Comparison of ENCODE assay signal across 8 mouse cellular contexts in genomic region chr3:40800373-40800823, GRCm38 (mm10). TPM values are rescaled to one million over a fixed set of nuclear protein-coding genes. Genes with fewer than 3 reads are reported as not detected.
A peak's percentile ranks its signal among the peaks of the same experiment; 100 is the strongest.
DNase-seq lines count a peak whose midpoint lies in the region; ATAC-seq lines count a peak whose summit lies in the region.

No protein-coding gene starts in this region.

- H3K4me3 ChIP-seq in heart, embryonic 10.5 days, result peak overlapping the region; percentile 96
- peak overlapping the region; percentile 93 for H3K4me3 ChIP-seq in forebrain, embryonic 12.5 days (replicated peaks)
- peak overlapping the region; percentile 93 for H3K4me3 ChIP-seq in intestine, embryonic 16.5 days (ENCODE audit: low read length)
- H3K4me3 ChIP-seq in liver, embryonic 15.5 days (replicated peaks), result peak overlapping the region; percentile 98
- peak overlapping the region; percentile 90 for H3K4me3 ChIP-seq in neural tube, embryonic 15.5 days (replicated peaks)

- peak overlapping the region; percentile 90 for H3K9ac ChIP-seq in forebrain, embryonic 12.5 days
- H3K9ac ChIP-seq in intestine, embryonic 16.5 days (ENCODE audit: low read depth, low read length), result peak overlapping the region; percentile 86
- H3K9ac ChIP-seq in liver, embryonic 15.5 days, result peak overlapping the region; percentile 97
- peak overlapping the region; percentile 70 for H3K9ac ChIP-seq in neural tube, embryonic 15.5 days (replicated peaks)

- H3K27me3 ChIP-seq in heart, embryonic 10.5 days (ENCODE audit: insufficient read depth, poor library complexity, severe bottlenecking), result no peaks in the 10 kb centered on the region
- H3K27me3 ChIP-seq in forebrain, embryonic 12.5 days, result no peaks in the 10 kb centered on the region
- no peaks in the 10 kb centered on the region for H3K27me3 ChIP-seq in intestine, embryonic 16.5 days (replicated peaks; ENCODE audit: control insufficient read depth, insufficient read depth, low read length)
- no peaks in the 10 kb centered on the region for H3K27me3 ChIP-seq in liver, embryonic 15.5 days
- no peaks in the 10 kb centered on the region for H3K27me3 ChIP-seq in neural tube, embryonic 15.5 days (replicated peaks)

- peak; percentile 84 for ATAC-seq in forebrain, embryonic 12.5 days (ENCODE audit: low FRiP score)
- peak; percentile 87 for ATAC-seq in intestine, embryonic 16.5 days
- peak; percentile 85 for ATAC-seq in liver, embryonic 15.5 days (ENCODE audit: insufficient read depth)
- ATAC-seq in neural tube, embryonic 15.5 days (ENCODE audit: low FRiP score), result peak; percentile 83

- H3K27ac ChIP-seq in heart, embryonic 10.5 days, result peak overlapping the region; percentile 93
- H3K27ac ChIP-seq in forebrain, embryonic 12.5 days, result peak overlapping the region; percentile 76
- H3K27ac ChIP-seq in intestine, embryonic 16.5 days (ENCODE audit: low read length), result peak overlapping the region; percentile 72
- H3K27ac ChIP-seq in liver, embryonic 15.5 days (replicated peaks), result peak overlapping the region; percentile 92
- peak overlapping the region; percentile 60 for H3K27ac ChIP-seq in neural tube, embryonic 15.5 days (replicated peaks)

- peak overlapping the region; percentile 87 for H3K4me2 ChIP-seq in forebrain, embryonic 12.5 days
- H3K4me2 ChIP-seq in intestine, embryonic 16.5 days (ENCODE audit: low read depth, low read length), result peak overlapping the region; percentile 87
- H3K4me2 ChIP-seq in liver, embryonic 15.5 days, result peak overlapping the region; percentile 85
- peak overlapping the region; percentile 99 for H3K4me2 ChIP-seq in neural tube, embryonic 15.5 days

- H3K36me3 ChIP-seq in heart, embryonic 10.5 days, result peaks cover 32% of the 10 kb centered on the region
- H3K36me3 ChIP-seq in forebrain, embryonic 12.5 days (replicated peaks), result peaks cover 22% of the 10 kb centered on the region
- H3K36me3 ChIP-seq in intestine, embryonic 16.5 days (ENCODE audit: control insufficient read depth, insufficient read depth, low read length), result 0 out of 2 replicates have a peak, but pooled peaks cover 3% of the 10 kb centered on the region
- H3K36me3 ChIP-seq in liver, embryonic 15.5 days (replicated peaks), result peaks cover 28% of the 10 kb centered on the region
- H3K36me3 ChIP-seq in neural tube, embryonic 15.5 days, result peaks cover 6% of the 10 kb centered on the region; the same call in 1 of the 2 replicates

- peak; percentile 86 for DNase-seq in heart, embryonic 10.5 days (ENCODE audit: low spot score)
- DNase-seq in heart, adult 9 months (ENCODE audit: low spot score in 2 of 2), result no peak
- DNase-seq in adrenal gland, postnatal 4 days (ENCODE audit: low spot score in 2 of 2), result peak; percentile 14 to 27
- peak; percentile 54 to 61 for DNase-seq in thymus, postnatal 10 days (ENCODE audit: low spot score in 2 of 2)

- WGBS in heart, embryonic 10.5 days, result 0% methylated on average over 37 of the region's 37 CpGs
- 2% methylated on average over 23 of the region's 37 CpGs for WGBS in forebrain, embryonic 12.5 days
- WGBS in intestine, embryonic 16.5 days, result under 1% methylated on average over 34 of the region's 37 CpGs
- WGBS in liver, embryonic 15.5 days (ENCODE audit: insufficient replicate concordance), result under 1% methylated on average over 37 of the region's 37 CpGs
- WGBS in neural tube, embryonic 15.5 days, result 0% methylated on average over 28 of the region's 37 CpGs

- H3K9me3 ChIP-seq in heart, embryonic 10.5 days, result no peaks in the 10 kb centered on the region
- no peaks in the 10 kb centered on the region for H3K9me3 ChIP-seq in forebrain, embryonic 12.5 days
- no peaks in the 10 kb centered on the region for H3K9me3 ChIP-seq in intestine, embryonic 16.5 days (ENCODE audit: control insufficient read depth, low read length)
- H3K9me3 ChIP-seq in liver, embryonic 15.5 days (replicated peaks), result no peaks in the 10 kb centered on the region
- no peaks in the 10 kb centered on the region for H3K9me3 ChIP-seq in neural tube, embryonic 15.5 days (replicated peaks)

- peaks cover 9% of the 10 kb centered on the region; the same call in 1 of the 2 replicates for H3K4me1 ChIP-seq in heart, embryonic 10.5 days
- peaks cover 14% of the 10 kb centered on the region for H3K4me1 ChIP-seq in forebrain, embryonic 12.5 days
- H3K4me1 ChIP-seq in intestine, embryonic 16.5 days (ENCODE audit: control insufficient read depth, insufficient read depth, low read length), result 0 out of 2 replicates have a peak, but pooled peaks cover 2% of the 10 kb centered on the region
- H3K4me1 ChIP-seq in liver, embryonic 15.5 days (replicated peaks), result peaks cover 31% of the 10 kb centered on the region
- H3K4me1 ChIP-seq in neural tube, embryonic 15.5 days, result peaks cover 11% of the 10 kb centered on the region

RNA-seq across cellular contexts. Expression of gene Plk4, which starts 0.6 kb away (rescaled TPM):
- 57.6 and 69.0 TPM in 2 replicates for polyA plus RNA-seq in heart, embryonic 10.5 days (2016; fragmentation: Nextera tagmentation; extraction: Ambion mirVana)
- total RNA-seq in adrenal gland, postnatal 4 days (2021), result 10 to 100 TPM; 17.1 to 23.8 TPM
- polyA plus RNA-seq in forebrain, embryonic 12.5 days (2016; fragmentation: Nextera tagmentation; extraction: Ambion mirVana), result 65.9 and 69.2 TPM in 2 replicates
- polyA plus RNA-seq in intestine, embryonic 16.5 days (2015; fragmentation: Nextera tagmentation; extraction: Ambion mirVana), result 27.9 and 31.7 TPM in 2 replicates
- 38.1 and 38.5 TPM in 2 replicates for polyA plus RNA-seq in liver, embryonic 15.5 days (2015; fragmentation: Nextera tagmentation; extraction: Ambion mirVana)
- polyA plus RNA-seq in neural tube, embryonic 15.5 days (2015; fragmentation: Nextera tagmentation; extraction: Ambion mirVana), result 13.2 and 19.5 TPM in 2 replicates

RNA-seq across cellular contexts. Expression of gene Mfsd8, which starts 46.3 kb away (rescaled TPM):
- polyA plus RNA-seq in heart, embryonic 10.5 days (2016; fragmentation: Nextera tagmentation; extraction: Ambion mirVana), result 5.2 TPM in 2 replicates
- 10 to 100 TPM; 17.7 to 18.6 TPM for total RNA-seq in adrenal gland, postnatal 4 days (2021)
- 10.5 and 11.7 TPM in 2 replicates for polyA plus RNA-seq in forebrain, embryonic 12.5 days (2016; fragmentation: Nextera tagmentation; extraction: Ambion mirVana)
- polyA plus RNA-seq in intestine, embryonic 16.5 days (2015; fragmentation: Nextera tagmentation; extraction: Ambion mirVana), result 5.8 and 6.0 TPM in 2 replicates
- polyA plus RNA-seq in liver, embryonic 15.5 days (2015; fragmentation: Nextera tagmentation; extraction: Ambion mirVana), result 3.3 and 3.7 TPM in 2 replicates
- 10.4 and 10.9 TPM in 2 replicates for polyA plus RNA-seq in neural tube, embryonic 15.5 days (2015; fragmentation: Nextera tagmentation; extraction: Ambion mirVana)

RNA-seq across cellular contexts. Expression of gene Abhd18, which starts 46.4 kb away (rescaled TPM):
- polyA plus RNA-seq in heart, embryonic 10.5 days (2016; fragmentation: Nextera tagmentation; extraction: Ambion mirVana), result 8.8 and 12.2 TPM in 2 replicates
- total RNA-seq in adrenal gland, postnatal 4 days (2021), result 10 to 100 TPM in 1 of 2 experiments, 1 to 10 TPM in 1; 9.8 to 10.4 TPM
- polyA plus RNA-seq in forebrain, embryonic 12.5 days (2016; fragmentation: Nextera tagmentation; extraction: Ambion mirVana), result 8.6 and 9.3 TPM in 2 replicates
- polyA plus RNA-seq in intestine, embryonic 16.5 days (2015; fragmentation: Nextera tagmentation; extraction: Ambion mirVana), result 12.6 and 15.8 TPM in 2 replicates
- polyA plus RNA-seq in liver, embryonic 15.5 days (2015; fragmentation: Nextera tagmentation; extraction: Ambion mirVana), result 3.5 and 4.4 TPM in 2 replicates
- 17.2 and 19.2 TPM in 2 replicates for polyA plus RNA-seq in neural tube, embryonic 15.5 days (2015; fragmentation: Nextera tagmentation; extraction: Ambion mirVana)

RNA-seq across cellular contexts. Expression of gene Hspa4l, which starts 56.1 kb away (rescaled TPM):
- polyA plus RNA-seq in heart, embryonic 10.5 days (2016; fragmentation: Nextera tagmentation; extraction: Ambion mirVana), result 18.0 and 30.2 TPM in 2 replicates
- total RNA-seq in adrenal gland, postnatal 4 days (2021), result 10 to 100 TPM; 21.2 to 24.6 TPM
- polyA plus RNA-seq in forebrain, embryonic 12.5 days (2016; fragmentation: Nextera tagmentation; extraction: Ambion mirVana), result 58.6 and 64.7 TPM in 2 replicates
- polyA plus RNA-seq in intestine, embryonic 16.5 days (2015; fragmentation: Nextera tagmentation; extraction: Ambion mirVana), result 12.6 and 12.8 TPM in 2 replicates
- 17.6 and 18.1 TPM in 2 replicates for polyA plus RNA-seq in liver, embryonic 15.5 days (2015; fragmentation: Nextera tagmentation; extraction: Ambion mirVana)
- 46.4 and 55.7 TPM in 2 replicates for polyA plus RNA-seq in neural tube, embryonic 15.5 days (2015; fragmentation: Nextera tagmentation; extraction: Ambion mirVana)

Comparison
In these comparisons a context has a peak if more than half of its experiments do, and no peak if none do; other contexts are left out.
1. DNase-seq: peak in heart, embryonic 10.5 days (single experiment), adrenal gland, postnatal 4 days (2 of 2) and thymus, postnatal 10 days (2 of 2); none in heart, adult 9 months (0 of 2).
2. Peak in every context shown above with its lines, with median percentiles within 50 percentile points of each other: H3K27ac ChIP-seq, H3K4me3 ChIP-seq, ATAC-seq, H3K4me2 ChIP-seq and H3K9ac ChIP-seq.